Mouse (Mus musculus): Measurements from ENCODE around the gene Hectd3. TPM values are rescaled to one million over a fixed set of nuclear protein-coding genes. Genes with fewer than 3 reads are reported as not detected.

The Hectd3 gene
- polyA plus RNA-seq (2015; fragmentation: Nextera tagmentation; extraction: Ambion mirVana): 14.0 and 15.6 TPM in 2 replicates

- Histone ChIP-seq H3K4me1 (ENCODE audit: control insufficient read depth, insufficient read depth, low read length) (peaks cover 18% of the 10 kb centered on the region), H3K4me3 (ENCODE audit: low read length) (peak within 1 kb of the TSS; percentile 97), H3K36me3 (ENCODE audit: control insufficient read depth, insufficient read depth, low read length) (peaks cover 9% of the 10 kb centered on the region), H3K27ac (ENCODE audit: low read length) (peak within 1 kb of the TSS; percentile 90), H3K27me3 (replicated peaks; ENCODE audit: control insufficient read depth, insufficient read depth, low read length) (no peaks in the 10 kb centered on the region), H3K4me2 (ENCODE audit: low read depth, low read length) (peak within 1 kb of the TSS; percentile 92), H3K9ac (ENCODE audit: low read depth, low read length) (peak within 1 kb of the TSS; percentile 89), H3K9me3 (ENCODE audit: control insufficient read depth, low read length) (no peaks in the 10 kb centered on the region)
- under 1% methylated on average over 58 of the region's 58 CpGs for WGBS
- peak; percentile 62 for ATAC-seq
Measured at GRCm38 (mm10) chr4:116995131-116995797, at the start of gene Hectd3. Gene Hectd3, plus strand, starts transcription at chr4:116995317.

GRCm38 (mm10) chr4:116951642-116952041 lies 43.5 kb upstream of the Hectd3 start:
- no peaks in the 10 kb centered on the region for H3K4me1 ChIP-seq (ENCODE audit: control insufficient read depth, insufficient read depth, low read length)
- no peak overlapping the region for H3K4me2 ChIP-seq (ENCODE audit: low read depth, low read length)
- WGBS: 44% methylated on average over 1 of the region's 1 CpGs
- no peak for ATAC-seq
- H3K9ac ChIP-seq (ENCODE audit: low read depth, low read length): no peak overlapping the region
- no peaks in the 10 kb centered on the region for H3K27me3 ChIP-seq (replicated peaks; ENCODE audit: control insufficient read depth, insufficient read depth, low read length)
- no peaks in the 10 kb centered on the region for H3K36me3 ChIP-seq (ENCODE audit: control insufficient read depth, insufficient read depth, low read length)
- no peaks in the 10 kb centered on the region for H3K9me3 ChIP-seq (ENCODE audit: control insufficient read depth, low read length)
- no peak overlapping the region for H3K27ac ChIP-seq (ENCODE audit: low read length)
- no peak overlapping the region for H3K4me3 ChIP-seq (ENCODE audit: low read length)

- H3K4me2 ChIP-seq (ENCODE audit: low read depth, low read length): no peak overlapping the region
- H3K9me3 ChIP-seq (ENCODE audit: control insufficient read depth, low read length): no peaks in the 10 kb centered on the region
- WGBS: 87% methylated on average over 7 of the region's 7 CpGs
- H3K9ac ChIP-seq (ENCODE audit: low read depth, low read length): no peak overlapping the region
- H3K36me3 ChIP-seq (ENCODE audit: control insufficient read depth, insufficient read depth, low read length): no peaks in the 10 kb centered on the region
- H3K27me3 ChIP-seq (replicated peaks; ENCODE audit: control insufficient read depth, insufficient read depth, low read length): no peaks in the 10 kb centered on the region
- H3K27ac ChIP-seq (ENCODE audit: low read length): no peak overlapping the region
- H3K4me1 ChIP-seq (ENCODE audit: control insufficient read depth, insufficient read depth, low read length): no peaks in the 10 kb centered on the region
- no peak for ATAC-seq
- no peak overlapping the region for H3K4me3 ChIP-seq (ENCODE audit: low read length)
Measured at GRCm38 (mm10) chr4:116954951-116955350, 40.2 kb upstream of the Hectd3 start.

- 72% methylated on average over 2 of the region's 2 CpGs for WGBS
Measured at GRCm38 (mm10) chr4:116976503-116976902, 18.6 kb upstream of the Hectd3 start.

GRCm38 (mm10) chr4:116985681-116986080 lies 9.4 kb upstream of the Hectd3 start:
- no peak for ATAC-seq
- WGBS: 84% methylated on average over 7 of the region's 7 CpGs

More at GRCm38 (mm10) chr4:116976503-116976902, 18.6 kb upstream of the Hectd3 start:
- H3K27ac ChIP-seq (ENCODE audit: low read length): no peak overlapping the region
- no peak for ATAC-seq
- H3K27me3 ChIP-seq (replicated peaks; ENCODE audit: control insufficient read depth, insufficient read depth, low read length): no peaks in the 10 kb centered on the region
- no peaks in the 10 kb centered on the region for H3K9me3 ChIP-seq (ENCODE audit: control insufficient read depth, low read length)
- H3K4me1 ChIP-seq (ENCODE audit: control insufficient read depth, insufficient read depth, low read length): no peaks in the 10 kb centered on the region
- no peak overlapping the region for H3K4me3 ChIP-seq (ENCODE audit: low read length)
- no peaks in the 10 kb centered on the region for H3K36me3 ChIP-seq (ENCODE audit: control insufficient read depth, insufficient read depth, low read length)
- no peak overlapping the region for H3K4me2 ChIP-seq (ENCODE audit: low read depth, low read length)
- no peak overlapping the region for H3K9ac ChIP-seq (ENCODE audit: low read depth, low read length)

GRCm38 (mm10) chr4:116986400-116987121 lies 8.6 kb upstream of the Hectd3 start:
- H3K27ac ChIP-seq (ENCODE audit: low read length): no peak overlapping the region
- no peaks in the 10 kb centered on the region for H3K9me3 ChIP-seq (ENCODE audit: control insufficient read depth, low read length)
- no peak overlapping the region for H3K4me3 ChIP-seq (ENCODE audit: low read length)
- no peak overlapping the region for H3K9ac ChIP-seq (ENCODE audit: low read depth, low read length)
- H3K4me1 ChIP-seq (ENCODE audit: control insufficient read depth, insufficient read depth, low read length): no peaks in the 10 kb centered on the region
- H3K4me2 ChIP-seq (ENCODE audit: low read depth, low read length): no peak overlapping the region
- no peaks in the 10 kb centered on the region for H3K27me3 ChIP-seq (replicated peaks; ENCODE audit: control insufficient read depth, insufficient read depth, low read length)
- ATAC-seq: peak; percentile 56
- 65% methylated on average over 17 of the region's 17 CpGs for WGBS
- peaks cover 2% of the 10 kb centered on the region; the same call in 1 of the 2 replicates for H3K36me3 ChIP-seq (ENCODE audit: control insufficient read depth, insufficient read depth, low read length)

More at GRCm38 (mm10) chr4:116985681-116986080, 9.4 kb upstream of the Hectd3 start:
- no peaks in the 10 kb centered on the region for H3K27me3 ChIP-seq (replicated peaks; ENCODE audit: control insufficient read depth, insufficient read depth, low read length)
- no peak overlapping the region for H3K9ac ChIP-seq (ENCODE audit: low read depth, low read length)
- no peak overlapping the region for H3K4me3 ChIP-seq (ENCODE audit: low read length)
- no peak overlapping the region for H3K4me2 ChIP-seq (ENCODE audit: low read depth, low read length)
- no peak overlapping the region for H3K27ac ChIP-seq (ENCODE audit: low read length)
- peaks cover 2% of the 10 kb centered on the region; the same call in 1 of the 2 replicates for H3K36me3 ChIP-seq (ENCODE audit: control insufficient read depth, insufficient read depth, low read length)
- no peaks in the 10 kb centered on the region for H3K4me1 ChIP-seq (ENCODE audit: control insufficient read depth, insufficient read depth, low read length)
- H3K9me3 ChIP-seq (ENCODE audit: control insufficient read depth, low read length): no peaks in the 10 kb centered on the region

GRCm38 (mm10) chr4:116987122-116987456 lies 8.0 kb upstream of the Hectd3 start:
- H3K4me3 ChIP-seq (ENCODE audit: low read length): no peak overlapping the region
- 74% methylated on average over 5 of the region's 5 CpGs for WGBS
- H3K9me3 ChIP-seq (ENCODE audit: control insufficient read depth, low read length): no peaks in the 10 kb centered on the region
- no peak overlapping the region for H3K4me2 ChIP-seq (ENCODE audit: low read depth, low read length)
- no peak overlapping the region for H3K27ac ChIP-seq (ENCODE audit: low read length)
- peaks cover 2% of the 10 kb centered on the region; the same call in 1 of the 2 replicates for H3K36me3 ChIP-seq (ENCODE audit: control insufficient read depth, insufficient read depth, low read length)
- no peak for ATAC-seq
- no peak overlapping the region for H3K9ac ChIP-seq (ENCODE audit: low read depth, low read length)
- no peaks in the 10 kb centered on the region for H3K4me1 ChIP-seq (ENCODE audit: control insufficient read depth, insufficient read depth, low read length)
- no peaks in the 10 kb centered on the region for H3K27me3 ChIP-seq (replicated peaks; ENCODE audit: control insufficient read depth, insufficient read depth, low read length)

GRCm38 (mm10) chr4:116989731-116990130 lies 5.4 kb upstream of the Hectd3 start:
- H3K4me2 ChIP-seq (ENCODE audit: low read depth, low read length): no peak overlapping the region
- H3K9me3 ChIP-seq (ENCODE audit: control insufficient read depth, low read length): no peaks in the 10 kb centered on the region
- H3K36me3 ChIP-seq (ENCODE audit: control insufficient read depth, insufficient read depth, low read length): peaks cover 2% of the 10 kb centered on the region; the same call in 1 of the 2 replicates
- H3K27ac ChIP-seq (ENCODE audit: low read length): no peak overlapping the region
- no peaks in the 10 kb centered on the region for H3K27me3 ChIP-seq (replicated peaks; ENCODE audit: control insufficient read depth, insufficient read depth, low read length)
- H3K9ac ChIP-seq (ENCODE audit: low read depth, low read length): no peak overlapping the region
- no peak for ATAC-seq
- WGBS: 76% methylated on average over 6 of the region's 6 CpGs
- no peak overlapping the region for H3K4me3 ChIP-seq (ENCODE audit: low read length)
- peaks cover 10% of the 10 kb centered on the region for H3K4me1 ChIP-seq (ENCODE audit: control insufficient read depth, insufficient read depth, low read length)

- 11% methylated on average over 7 of the region's 7 CpGs for WGBS
- Histone ChIP-seq H3K27ac (ENCODE audit: low read length) (no peak overlapping the region), H3K27me3 (replicated peaks; ENCODE audit: control insufficient read depth, insufficient read depth, low read length) (no peaks in the 10 kb centered on the region)
Measured at GRCm38 (mm10) chr4:116991366-116991765, 3.8 kb upstream of the Hectd3 start.

More at GRCm38 (mm10) chr4:116991366-116991765, 3.8 kb upstream of the Hectd3 start:
- Histone ChIP-seq H3K4me2 (ENCODE audit: low read depth, low read length) (no peak overlapping the region), H3K4me3 (ENCODE audit: low read length) (no peak overlapping the region), H3K36me3 (ENCODE audit: control insufficient read depth, insufficient read depth, low read length) (peaks cover 2% of the 10 kb centered on the region; the same call in 1 of the 2 replicates), H3K4me1 (ENCODE audit: control insufficient read depth, insufficient read depth, low read length) (peaks cover 18% of the 10 kb centered on the region), H3K9me3 (ENCODE audit: control insufficient read depth, low read length) (no peaks in the 10 kb centered on the region), H3K9ac (ENCODE audit: low read depth, low read length) (no peak overlapping the region)
- no peak for ATAC-seq

Measured in intestine, embryonic 16.5 days (tissue).